Mouse (Mus musculus): ENCODE measurements at regions not wholly inside any gene's neighbourhood (a gene's known extent, or its start where the extent isn't known, plus 50 kb on each side); places are given as distances from the start of the nearest gene placed in this dataset.

DNA sequence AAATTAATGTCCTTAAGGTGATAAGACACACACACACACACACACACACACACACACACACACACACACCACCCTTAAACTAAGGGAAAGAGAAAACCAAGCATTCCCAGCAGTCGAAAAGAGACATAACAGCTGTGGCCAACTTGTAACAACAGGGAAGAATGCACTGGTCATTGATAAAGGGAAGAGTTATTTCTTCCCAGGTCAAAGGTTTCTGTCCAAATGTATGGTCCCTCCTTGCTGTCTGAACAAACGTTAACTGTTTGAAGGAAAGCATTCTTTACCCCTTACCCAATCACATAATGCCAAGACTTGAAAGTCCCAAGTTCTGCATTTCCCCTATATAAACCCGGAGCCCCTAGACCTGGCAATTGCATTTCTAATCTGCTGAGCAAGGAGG lies 105.2 kb upstream of the Tmeff2 start:
- no peak for TF ChIP-seq POLR2A (IDR thresholded peaks at IDR 0.05; ENCODE audit: borderline replicate concordance, insufficient read depth, low read length)
- TF ChIP-seq CTCF (IDR thresholded peaks at IDR 0.05; ENCODE audit: borderline replicate concordance, insufficient read depth, low read depth, low read length): no peak
